Mouse (Mus musculus) erythroblast, embryonic 14.5 days (primary cell): ENCODE measurements around the gene Hist1h2be.

Source experiments
- GATA1 ChIP-seq: IDR thresholded peaks from 2 replicates; pipeline ENCODE4 v1.6.1; 2012; ENCODE audit warnings: low read length, inconsistent platforms, mixed read lengths
- TAL1 ChIP-seq: IDR thresholded peaks from 3 replicates; pipeline ENCODE4 v1.6.1; 2012; ENCODE audit warnings: low read length, inconsistent platforms, mixed read lengths

- TF ChIP-seq GATA1 = no peak
- TF ChIP-seq TAL1 = no peak
Observed at GRCm38 (mm10) chr13:23630653-23631052, 9.7 kb upstream of the Hist1h2be start.
